Mouse (Mus musculus): ENCODE measurements at regions not wholly inside any gene's neighbourhood (a gene's known extent, or its start where the extent isn't known, plus 50 kb on each side); places are given as distances from the start of the nearest gene placed in this dataset.

DNA sequence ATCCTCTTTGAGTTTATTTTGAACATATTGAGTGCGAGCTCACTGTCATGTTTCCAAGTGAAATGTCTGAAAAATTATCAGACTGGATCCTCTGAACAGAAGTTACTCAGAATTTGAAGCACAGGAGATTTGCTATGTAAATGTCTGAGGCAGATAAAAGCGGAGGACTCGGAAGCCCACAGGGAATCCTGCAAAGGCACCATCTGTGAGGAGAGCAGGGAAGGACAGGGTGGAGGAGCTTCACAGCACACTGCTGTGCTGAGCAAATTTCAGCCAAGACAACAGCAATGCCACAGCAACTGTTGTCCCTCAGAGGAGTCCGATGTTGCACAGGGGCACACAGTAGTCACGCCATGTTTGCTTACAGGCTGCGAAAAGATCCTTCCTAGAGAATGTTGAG, 165.0 kb downstream of the Wdr20rt start:
- TF ChIP-seq CTCF (IDR thresholded peaks at IDR 0.05; ENCODE audit: low read depth) (no peak), EP300 (IDR thresholded peaks at IDR 0.05; ENCODE audit: low read depth) (no peak)

Data from liver, embryonic 14.5 days (tissue).